Mouse (Mus musculus): Measurements from ENCODE around the gene Magea5.
A peak's percentile ranks its signal among the peaks of the same experiment; 100 is the strongest.
"Not testable (repeated sequence)": the region's sequence is repeated elsewhere in the genome, so short reads cannot be mapped to it uniquely, and the experiment has no call there.

Gene Magea5

DNA sequence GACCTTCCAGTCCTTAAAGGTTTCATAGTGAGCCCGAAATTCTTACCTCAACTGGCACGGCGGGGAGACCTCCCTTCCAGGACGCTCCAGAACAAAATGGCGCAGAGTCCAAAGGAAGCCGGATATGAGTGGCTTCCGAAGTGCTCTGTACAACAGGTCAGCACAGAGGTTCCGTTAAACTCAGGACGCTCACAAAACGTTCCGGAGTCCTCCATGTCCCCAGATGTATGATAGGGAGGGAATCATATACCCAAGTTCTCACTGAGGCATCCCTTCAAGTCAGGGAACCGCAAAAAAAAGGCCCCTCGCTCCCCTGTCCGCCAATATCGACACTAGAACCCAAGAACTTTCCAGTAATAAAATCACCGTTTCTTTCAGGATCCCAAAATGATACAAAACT lies at the start of gene Magea5:
Gene Magea5 (minus strand): TSS at position 101 of the 400 bp plus-strand sequence.
- not testable (repeated sequence) for DNase-seq

DNA sequence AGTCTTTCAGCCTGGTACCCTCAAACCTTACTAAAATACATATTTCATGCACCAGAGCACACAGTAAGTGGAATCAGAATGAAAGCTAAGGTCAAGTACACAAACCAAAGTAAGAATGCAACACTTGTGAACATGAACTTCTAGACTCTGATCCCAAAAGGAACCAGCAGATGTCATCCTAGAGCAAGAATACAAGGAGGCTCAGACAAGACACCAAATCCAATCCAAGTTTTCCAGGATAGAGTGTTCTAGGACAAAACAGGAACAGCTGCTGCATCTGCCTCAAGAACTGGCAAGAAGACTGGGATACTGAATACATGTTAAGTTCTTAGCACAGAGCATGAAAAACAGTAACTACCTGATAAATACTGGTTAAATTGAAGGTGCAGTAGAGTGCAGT lies 35.1 kb upstream of the Magea5 start:
- peak; percentile 33 for DNase-seq

DNA sequence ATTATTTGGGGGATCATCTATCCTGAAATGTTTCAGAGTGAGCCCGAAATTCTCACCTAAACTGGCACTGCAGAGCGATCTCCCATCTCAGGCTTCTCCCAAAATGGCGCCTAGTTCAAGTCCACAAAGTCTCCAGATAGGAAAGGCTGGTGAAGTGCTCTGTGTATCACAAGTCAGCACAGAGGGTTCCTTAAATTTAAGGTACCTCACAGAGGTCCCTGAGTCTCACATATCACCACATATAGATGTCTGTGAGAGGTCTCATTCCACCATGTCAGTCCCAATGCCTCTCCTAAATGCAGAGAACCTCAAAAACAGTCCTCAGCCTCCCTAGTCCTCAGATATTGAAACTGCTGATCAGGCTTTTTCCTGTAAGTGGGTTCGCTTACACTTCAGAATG lies 30.6 kb upstream of the Magea5 start, which contains the start of gene Magea2:
Gene Magea2 (minus strand): TSS at position 101 of the 400 bp plus-strand sequence.
- DNase-seq = not testable (repeated sequence)

DNA sequence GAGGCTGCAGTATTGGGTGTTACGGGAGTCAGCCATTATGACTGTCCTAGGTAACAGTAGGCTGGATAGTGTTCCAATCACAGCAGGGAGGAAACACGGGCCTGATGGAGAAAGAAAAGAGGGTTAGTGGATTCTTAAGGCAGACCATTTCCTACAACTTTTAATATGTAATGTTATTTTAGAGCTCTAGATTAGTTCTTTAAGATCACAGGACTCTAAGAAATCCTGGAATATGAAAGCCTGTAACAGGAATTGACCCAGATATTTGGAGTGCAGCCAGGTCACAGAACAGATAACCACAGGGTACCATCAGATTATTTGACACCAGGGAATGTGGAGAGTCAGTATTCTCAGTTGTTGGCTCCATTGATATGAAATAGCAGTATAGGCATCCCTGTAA lies 26.7 kb upstream of the Magea5 start, which contains the start of gene Magea1:
Gene Magea1 (minus strand): TSS at position 101 of the 400 bp plus-strand sequence.
- DNase-seq = not testable (repeated sequence)
